Mouse (Mus musculus): ENCODE measurements around the gene Mptx2. TPM values are rescaled to one million over a fixed set of nuclear protein-coding genes. Genes with fewer than 3 reads are reported as not detected.
"Not testable (repeated sequence)": the region's sequence is repeated elsewhere in the genome, so short reads cannot be mapped to it uniquely, and the experiment has no call there.

Gene Mptx2
- polyA plus RNA-seq, 1 experiment from 2014 or later, result not detected

DNA sequence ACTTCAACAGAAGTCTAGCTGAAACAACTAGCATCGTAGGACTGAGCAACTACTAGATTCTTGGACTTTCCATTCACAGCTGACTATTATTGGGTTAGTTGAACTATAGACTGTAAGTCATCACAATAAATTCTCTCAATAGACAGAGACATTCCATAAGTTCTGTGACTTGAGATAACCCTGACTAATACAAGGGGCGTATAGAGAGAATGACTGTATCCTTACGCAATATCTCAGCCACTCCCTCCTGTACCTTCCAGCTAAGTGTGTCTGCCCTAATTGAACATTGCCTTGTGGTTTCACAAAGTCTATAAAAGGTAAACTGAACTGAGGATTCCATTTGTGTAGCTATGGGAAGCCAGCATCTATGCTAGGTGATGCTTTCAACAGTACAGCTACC, 27.7 kb downstream of the Mptx2 start:
- H3K36me3 ChIP-seq, result no peaks in the 10 kb centered on the region

DNA sequence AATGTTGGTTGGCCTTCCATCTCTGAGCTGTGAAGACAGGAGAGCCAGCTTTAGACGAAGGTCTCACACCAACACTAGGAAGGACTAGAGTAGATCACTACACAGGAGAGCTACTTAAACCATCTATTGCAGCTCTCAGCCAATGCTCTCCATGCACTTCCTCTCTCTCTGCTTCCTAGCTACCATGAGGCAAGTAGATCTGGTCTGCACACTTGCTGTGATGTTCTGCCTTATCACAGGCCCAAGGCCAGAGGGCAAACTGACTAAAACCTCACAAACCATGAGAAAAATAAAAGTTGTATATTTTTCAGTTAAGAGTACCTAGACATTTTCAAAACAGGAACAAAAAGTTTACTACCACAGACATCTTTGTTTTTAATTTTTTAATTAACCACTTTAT, 40.6 kb downstream of the Mptx2 start:
- not testable (repeated sequence) for H3K9me3 ChIP-seq
- WGBS, result 87% methylated on average over 1 of the region's 1 CpGs

More for the DNA sequence above, 27.7 kb downstream of the Mptx2 start:
- no peaks in the 10 kb centered on the region for H3K9me3 ChIP-seq
- H3K4me2 ChIP-seq, result no peak overlapping the region
- H3K27me3 ChIP-seq, result no peaks in the 10 kb centered on the region
- H3K9ac ChIP-seq, result no peak overlapping the region
- H3K4me1 ChIP-seq (replicated peaks), result no peaks in the 10 kb centered on the region
- WGBS, result 95% methylated on average over 3 of the region's 3 CpGs
- no peak for ATAC-seq (ENCODE audit: low FRiP score)
- H3K27ac ChIP-seq, result no peak overlapping the region
- H3K4me3 ChIP-seq, result no peak overlapping the region

GRCm38 (mm10) chr1:173227081-173227480, 50.5 kb downstream of the Mptx2 start, which contains the start of gene Fcer1a:
Gene Fcer1a (minus strand): TSS chr1:173227214.
- Histone ChIP-seq H3K4me3 (no peak within 1 kb of the TSS), H3K9ac (no peak within 1 kb of the TSS), H3K4me1 (replicated peaks) (no peaks in the 10 kb centered on the region), H3K27ac (no peak within 1 kb of the TSS), H3K4me2 (no peak within 1 kb of the TSS), H3K9me3 (no peaks in the 10 kb centered on the region), H3K36me3 (no peaks in the 10 kb centered on the region), H3K27me3 (no peaks in the 10 kb centered on the region)
- WGBS, result 81% methylated on average over 2 of the region's 2 CpGs
- no peak for ATAC-seq (ENCODE audit: low FRiP score)

More for the DNA sequence above, 40.6 kb downstream of the Mptx2 start:
- ATAC-seq (ENCODE audit: low FRiP score); H3K9ac ChIP-seq; H3K4me3 ChIP-seq; H3K27ac ChIP-seq; H3K4me1 ChIP-seq (replicated peaks); H3K27me3 ChIP-seq; H3K4me2 ChIP-seq; H3K36me3 ChIP-seq: not testable (repeated sequence)

Other genes with a start within 250 kb of the Mptx2 start
- not detected in 2 replicates for gene Olfr1408, start 140.4 kb downstream of the Mptx2 start, polyA plus RNA-seq (2015; fragmentation: Nextera tagmentation; extraction: Ambion mirVana)
- gene Olfr1406, start 87.1 kb downstream of the Mptx2 start, polyA plus RNA-seq (2015; fragmentation: Nextera tagmentation; extraction: Ambion mirVana), result not detected in 2 replicates
- gene Olfr218, start 80.0 kb downstream of the Mptx2 start, polyA plus RNA-seq (2015; fragmentation: Nextera tagmentation; extraction: Ambion mirVana), result not detected in 2 replicates
- gene Olfr1404, start 65.4 kb downstream of the Mptx2 start, polyA plus RNA-seq (2015; fragmentation: Nextera tagmentation; extraction: Ambion mirVana), result not detected in 2 replicates
- not detected in 2 replicates for gene Fcer1a, start 50.6 kb downstream of the Mptx2 start, polyA plus RNA-seq (2015; fragmentation: Nextera tagmentation; extraction: Ambion mirVana)
- not detected in 2 replicates for gene Olfr418, start 11.8 kb downstream of the Mptx2 start, polyA plus RNA-seq (2015; fragmentation: Nextera tagmentation; extraction: Ambion mirVana)
- 15.1 and 16.8 TPM in 2 replicates for gene Ackr1, start 56.0 kb upstream of the Mptx2 start, polyA plus RNA-seq (2015; fragmentation: Nextera tagmentation; extraction: Ambion mirVana)
- 1.9 and 2.1 TPM in 2 replicates for gene Aim2, start 73.1 kb upstream of the Mptx2 start, polyA plus RNA-seq (2015; fragmentation: Nextera tagmentation; extraction: Ambion mirVana)
- gene Cadm3, start 89.9 kb upstream of the Mptx2 start, polyA plus RNA-seq (2015; fragmentation: Nextera tagmentation; extraction: Ambion mirVana), result 50.0 and 52.9 TPM in 2 replicates
- gene Ifi206, start 213.3 kb upstream of the Mptx2 start, polyA plus RNA-seq (2015; fragmentation: Nextera tagmentation; extraction: Ambion mirVana), result not detected in 2 replicates